Mouse (Mus musculus) midbrain, embryonic 12.5 days (tissue): Measurements from ENCODE around the gene Shld1. TPM values are rescaled to one million over a fixed set of nuclear protein-coding genes. Genes with fewer than 3 reads are reported as not detected.

Source experiments
- ATAC-seq: fragments of 200-750 bp; cut with Nextera tagmentation; 2 replicates; pipeline ENCODE4 v1.8.0; 2017; ENCODE audit warnings: low read depth, moderate TSS enrichment, moderate library complexity; ENCODE audit not compliant: low FRiP score
- H3K27ac ChIP-seq: fragments of 300-500 bp; sonication (generic); replicated peaks from 2 replicates; pipeline ENCODE4 v1.5.1; 2016; ENCODE audit warnings: mild to moderate bottlenecking
- H3K27me3 ChIP-seq: fragments of 300-500 bp; sonication (generic); 2 replicates; pipeline ENCODE4 v1.6.1; 2016; ENCODE audit warnings: mild to moderate bottlenecking
- H3K36me3 ChIP-seq: fragments of 300-500 bp; sonication (generic); 2 replicates; pipeline ENCODE4 v1.6.1; 2016
- H3K4me1 ChIP-seq: fragments of 300-500 bp; sonication (generic); 2 replicates; pipeline ENCODE4 v1.6.1; 2016
- H3K4me2 ChIP-seq: fragments of 300-500 bp; sonication (generic); replicated peaks from 2 replicates; pipeline ENCODE4 v1.6.1; 2016; ENCODE audit warnings: mild to moderate bottlenecking, moderate library complexity
- H3K4me3 ChIP-seq: fragments of 300-500 bp; sonication (generic); 2 replicates; pipeline ENCODE4 v1.5.1; 2016; ENCODE audit warnings: mild to moderate bottlenecking
- H3K9ac ChIP-seq: fragments of 300-500 bp; sonication (generic); replicated peaks from 2 replicates; pipeline ENCODE4 v1.6.1; 2016; ENCODE audit warnings: mild to moderate bottlenecking, moderate library complexity
- H3K9me3 ChIP-seq: fragments of 300-500 bp; sonication (generic); 2 replicates; pipeline ENCODE4 v1.6.1; 2016; ENCODE audit warnings: mild to moderate bottlenecking
- WGBS: fragments of 180-500 bp; shearing (Covaris S2); methylation state at CpG from one replicate; pipeline ENCODE4 v1.1.7; 2016; 5-methylcytosine and 5-hydroxymethylcytosine counted together
- polyA plus RNA-seq: library from polyadenylated mRNA; unstranded; fragments of >200 nt; fragmentation: Nextera tagmentation; extraction: Ambion mirVana; gene quantifications from 2 replicates; pipeline ENCODE4 v1.2.1, GENCODE M21; 2016

Gene Shld1
- polyA plus RNA-seq, 1 experiment from 2014 or later, result 20.6 TPM

DNA sequence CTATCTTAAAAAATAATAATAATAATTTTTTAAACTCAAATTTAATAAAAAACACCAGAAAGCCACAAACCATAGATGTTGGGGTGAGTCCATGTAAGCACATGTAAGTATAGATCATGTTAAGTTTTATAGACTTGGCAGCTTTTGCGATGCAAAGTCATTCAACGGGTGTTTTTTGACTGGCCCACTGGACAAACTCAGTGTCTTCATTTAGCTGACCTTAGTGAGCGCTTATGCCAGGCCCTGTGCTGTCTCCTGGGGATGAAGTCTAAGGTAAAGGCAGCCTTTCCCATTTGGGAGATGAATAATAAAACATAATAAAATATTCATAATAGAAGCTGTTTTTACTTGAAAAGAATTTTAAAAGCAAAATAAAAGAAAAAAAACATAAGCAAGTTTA is 28.2 kb downstream of the Shld1 start:
- peaks cover 14% of the 10 kb centered on the region for H3K4me1 ChIP-seq
- no peak overlapping the region for H3K27ac ChIP-seq
- H3K27me3 ChIP-seq, result no peaks in the 10 kb centered on the region
- no peak overlapping the region for H3K4me2 ChIP-seq
- 90% methylated on average over 3 of the region's 3 CpGs for WGBS
- no peak overlapping the region for H3K4me3 ChIP-seq
- H3K9me3 ChIP-seq, result no peaks in the 10 kb centered on the region
- no peak overlapping the region for H3K9ac ChIP-seq
- no peak for ATAC-seq
- no peaks in the 10 kb centered on the region for H3K36me3 ChIP-seq

GRCm38 (mm10) chr2:132715421-132716070 is 28.8 kb downstream of the Shld1 start:
- Histone ChIP-seq H3K36me3 (no peaks in the 10 kb centered on the region), H3K4me3 (no peak overlapping the region), H3K9me3 (no peaks in the 10 kb centered on the region), H3K27ac (peak overlapping the region; percentile 54; the same call in 1 of the 2 replicates), H3K27me3 (no peaks in the 10 kb centered on the region), H3K4me1 (peaks cover 14% of the 10 kb centered on the region), H3K4me2 (no peak overlapping the region), H3K9ac (no peak overlapping the region)
- 54% methylated on average over 12 of the region's 12 CpGs for WGBS
- peak; percentile 75 for ATAC-seq

GRCm38 (mm10) chr2:132716154-132716553 is 29.4 kb downstream of the Shld1 start:
- no peaks in the 10 kb centered on the region for H3K27me3 ChIP-seq
- H3K36me3 ChIP-seq, result no peaks in the 10 kb centered on the region
- no peak overlapping the region for H3K9ac ChIP-seq
- no peaks in the 10 kb centered on the region for H3K9me3 ChIP-seq
- H3K27ac ChIP-seq, result peak overlapping the region; percentile 54; the same call in 1 of the 2 replicates
- WGBS, result 39% methylated on average over 5 of the region's 5 CpGs
- no peak overlapping the region for H3K4me3 ChIP-seq
- peak; percentile 56; the same call in 1 of the 2 replicates for ATAC-seq
- peaks cover 18% of the 10 kb centered on the region for H3K4me1 ChIP-seq
- H3K4me2 ChIP-seq, result no peak overlapping the region

GRCm38 (mm10) chr2:132716901-132717536 is 30.3 kb downstream of the Shld1 start:
- no peak overlapping the region for H3K4me2 ChIP-seq
- H3K4me3 ChIP-seq, result no peak overlapping the region
- H3K9me3 ChIP-seq, result no peaks in the 10 kb centered on the region
- H3K9ac ChIP-seq, result no peak overlapping the region
- no peaks in the 10 kb centered on the region for H3K27me3 ChIP-seq
- no peaks in the 10 kb centered on the region for H3K36me3 ChIP-seq
- H3K4me1 ChIP-seq, result peaks cover 22% of the 10 kb centered on the region
- ATAC-seq, result no peak
- no peak overlapping the region for H3K27ac ChIP-seq
- 93% methylated on average over 9 of the region's 9 CpGs for WGBS

- Histone ChIP-seq H3K27me3 (no peaks in the 10 kb centered on the region), H3K4me2 (no peak overlapping the region), H3K27ac (no peak overlapping the region), H3K4me3 (no peak overlapping the region), H3K9ac (no peak overlapping the region), H3K4me1 (peaks cover 22% of the 10 kb centered on the region), H3K36me3 (no peaks in the 10 kb centered on the region), H3K9me3 (no peaks in the 10 kb centered on the region)
- WGBS, result 92% methylated on average over 5 of the region's 5 CpGs
- ATAC-seq, result no peak
These were observed 30.8 kb downstream of the Shld1 start for GRCm38 (mm10) chr2:132717537-132717912.

GRCm38 (mm10) chr2:132720921-132721566 is 34.3 kb downstream of the Shld1 start:
- 74% methylated on average over 9 of the region's 9 CpGs for WGBS
- Histone ChIP-seq H3K4me3 (no peak overlapping the region), H3K9ac (no peak overlapping the region), H3K27ac (no peak overlapping the region), H3K9me3 (no peaks in the 10 kb centered on the region), H3K4me2 (no peak overlapping the region), H3K27me3 (no peaks in the 10 kb centered on the region), H3K4me1 (peaks cover 18% of the 10 kb centered on the region), H3K36me3 (no peaks in the 10 kb centered on the region)
- ATAC-seq, result no peak

DNA sequence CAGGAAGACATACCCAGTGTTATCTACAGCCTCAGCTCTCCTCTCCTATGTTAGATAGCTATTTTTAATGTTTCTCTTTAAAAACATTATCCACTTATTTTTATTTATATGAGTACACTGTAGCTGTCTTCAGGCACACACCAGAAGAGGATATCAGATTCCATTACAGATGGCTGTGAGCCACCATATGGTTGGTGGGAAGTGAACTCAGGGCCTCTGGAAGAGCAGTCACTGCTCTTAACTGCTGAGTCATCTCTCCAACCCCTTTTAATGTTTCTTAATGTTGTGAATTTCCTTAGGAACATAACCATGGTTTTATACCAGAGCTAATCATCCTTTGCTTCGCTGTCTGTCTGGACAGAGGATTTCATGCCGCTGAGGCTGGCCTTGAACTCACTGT is 35.1 kb downstream of the Shld1 start:
- no peaks in the 10 kb centered on the region for H3K9me3 ChIP-seq
- H3K4me1 ChIP-seq, result peaks cover 22% of the 10 kb centered on the region
- no peak overlapping the region for H3K4me2 ChIP-seq
- no peaks in the 10 kb centered on the region for H3K27me3 ChIP-seq
- H3K27ac ChIP-seq, result no peak overlapping the region
- no peak overlapping the region for H3K4me3 ChIP-seq
- WGBS, result 96% methylated on average over 2 of the region's 2 CpGs
- H3K9ac ChIP-seq, result no peak overlapping the region
- no peak for ATAC-seq
- no peaks in the 10 kb centered on the region for H3K36me3 ChIP-seq

DNA sequence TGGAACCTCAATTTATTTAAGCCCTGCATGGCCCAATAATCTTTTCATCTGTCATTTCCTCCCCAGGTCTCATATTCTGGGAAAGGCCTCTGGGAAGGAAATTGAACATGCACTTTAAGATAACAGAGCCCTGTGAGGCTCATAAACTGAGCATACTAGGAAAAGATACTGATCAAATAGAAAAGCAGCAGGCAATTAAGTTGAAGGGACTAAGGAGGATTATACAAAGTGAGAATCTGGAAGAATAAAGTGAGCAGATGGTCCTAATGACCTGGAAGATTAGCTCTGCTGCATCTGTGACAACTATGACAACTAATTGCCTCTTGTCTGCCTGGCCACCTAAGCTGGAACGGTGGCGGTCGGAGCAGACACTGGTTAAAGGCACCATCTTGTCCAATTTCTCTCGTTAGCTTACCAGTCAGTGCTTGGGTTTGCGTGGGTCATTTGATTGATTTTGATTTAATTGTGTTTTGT is 37.3 kb downstream of the Shld1 start:
- Histone ChIP-seq H3K27me3 (no peaks in the 10 kb centered on the region), H3K4me2 (no peak overlapping the region), H3K4me3 (no peak overlapping the region), H3K27ac (peak overlapping the region; percentile 69; the same call in 1 of the 2 replicates), H3K36me3 (no peaks in the 10 kb centered on the region), H3K9me3 (no peaks in the 10 kb centered on the region), H3K9ac (no peak overlapping the region), H3K4me1 (peaks cover 22% of the 10 kb centered on the region)
- 37% methylated on average over 5 of the region's 5 CpGs for WGBS
- peak; percentile 71 for ATAC-seq

DNA sequence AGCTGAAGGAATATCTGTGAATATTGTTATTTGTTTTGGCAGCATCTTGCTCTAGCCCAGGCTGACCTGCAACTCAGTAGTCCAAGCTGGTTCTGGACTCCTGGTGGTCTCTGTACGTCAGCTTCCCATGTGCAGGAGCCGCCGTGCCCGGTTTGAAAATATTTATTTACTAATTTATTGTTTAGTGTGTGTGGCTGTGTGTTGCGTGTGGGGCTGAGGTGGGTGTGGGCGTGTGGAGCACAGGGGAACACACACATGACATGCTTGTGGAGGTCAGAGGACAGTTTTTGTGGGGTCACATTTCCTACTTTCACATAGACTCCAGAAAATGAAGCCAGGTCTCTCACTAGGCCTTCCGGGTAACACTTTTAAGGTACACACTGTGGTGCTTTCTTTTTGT is 37.8 kb downstream of the Shld1 start:
- H3K4me1 ChIP-seq, result peaks cover 22% of the 10 kb centered on the region
- ATAC-seq, result no peak
- H3K9me3 ChIP-seq, result no peaks in the 10 kb centered on the region
- H3K27me3 ChIP-seq, result no peaks in the 10 kb centered on the region
- H3K9ac ChIP-seq, result no peak overlapping the region
- H3K4me3 ChIP-seq, result no peak overlapping the region
- 91% methylated on average over 7 of the region's 7 CpGs for WGBS
- H3K36me3 ChIP-seq, result no peaks in the 10 kb centered on the region
- H3K4me2 ChIP-seq, result no peak overlapping the region
- H3K27ac ChIP-seq, result peak overlapping the region; percentile 69

DNA sequence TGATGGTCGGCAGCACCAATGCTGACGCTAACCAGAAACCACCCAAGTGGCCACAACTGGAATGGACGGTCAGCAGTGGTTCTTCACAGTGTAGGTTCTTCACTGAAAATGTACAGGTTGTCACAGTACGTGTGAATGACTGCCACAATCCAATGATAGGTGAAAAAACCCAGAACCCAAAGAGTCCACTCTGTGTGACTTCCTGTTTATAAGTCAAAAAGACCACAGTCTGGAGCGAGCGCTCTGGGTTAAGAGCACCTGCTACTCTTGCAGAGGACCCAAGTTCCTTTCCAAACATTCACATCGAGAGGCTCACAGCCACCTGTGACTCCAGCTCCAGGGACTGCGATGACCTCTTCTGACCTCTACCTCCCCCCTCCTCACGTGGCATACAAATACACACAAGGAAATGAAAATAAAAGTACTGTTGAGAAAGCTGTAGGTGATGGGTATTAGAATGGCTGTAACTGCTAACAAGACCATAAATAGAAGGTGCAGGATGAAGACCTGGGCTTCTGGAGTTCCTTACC is 38.7 kb downstream of the Shld1 start:
- WGBS, result 90% methylated on average over 9 of the region's 9 CpGs
- no peak overlapping the region for H3K27ac ChIP-seq
- no peak for ATAC-seq
- no peak overlapping the region for H3K4me2 ChIP-seq
- H3K36me3 ChIP-seq, result no peaks in the 10 kb centered on the region
- H3K9ac ChIP-seq, result no peak overlapping the region
- peaks cover 22% of the 10 kb centered on the region for H3K4me1 ChIP-seq
- H3K27me3 ChIP-seq, result no peaks in the 10 kb centered on the region
- no peaks in the 10 kb centered on the region for H3K9me3 ChIP-seq
- H3K4me3 ChIP-seq, result no peak overlapping the region

DNA sequence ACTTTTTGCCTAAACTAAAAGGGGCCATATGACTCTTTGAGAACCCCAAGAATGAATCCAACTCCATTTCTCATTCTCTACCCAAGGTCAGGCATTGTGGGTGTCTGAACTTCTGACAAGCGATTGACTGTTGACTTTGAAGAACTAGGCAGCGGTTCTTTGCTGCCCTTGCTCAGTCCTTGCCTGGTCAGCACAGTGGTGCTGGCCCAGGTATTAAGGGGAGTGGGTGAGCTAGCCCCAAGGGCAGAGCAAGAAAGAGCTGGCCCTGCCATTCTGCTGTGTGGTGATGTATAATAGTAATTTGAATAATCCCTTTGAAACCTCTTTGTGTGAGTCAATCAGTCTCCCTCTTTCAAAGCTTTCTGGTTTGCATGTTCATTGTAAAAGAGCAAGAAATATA is 39.4 kb downstream of the Shld1 start:
- Histone ChIP-seq H3K27me3 (no peaks in the 10 kb centered on the region), H3K9me3 (no peaks in the 10 kb centered on the region), H3K4me2 (no peak overlapping the region), H3K27ac (no peak overlapping the region), H3K9ac (no peak overlapping the region), H3K36me3 (no peaks in the 10 kb centered on the region), H3K4me3 (no peak overlapping the region), H3K4me1 (peaks cover 18% of the 10 kb centered on the region)
- peak; percentile 67; the same call in 1 of the 2 replicates for ATAC-seq
- WGBS, result 50% methylated on average over 2 of the region's 2 CpGs

GRCm38 (mm10) chr2:132732940-132733339 is 46.2 kb downstream of the Shld1 start:
- Histone ChIP-seq H3K9me3 (no peaks in the 10 kb centered on the region), H3K4me1 (no peaks in the 10 kb centered on the region), H3K36me3 (no peaks in the 10 kb centered on the region), H3K9ac (no peak overlapping the region), H3K4me2 (no peak overlapping the region), H3K27ac (no peak overlapping the region), H3K27me3 (no peaks in the 10 kb centered on the region), H3K4me3 (no peak overlapping the region)
- WGBS, result 84% methylated on average over 5 of the region's 5 CpGs
- ATAC-seq, result no peak
